Mouse (Mus musculus) intestine, postnatal 0 days (tissue): Measurements from ENCODE around the gene Mdh1. TPM values are rescaled to one million over a fixed set of nuclear protein-coding genes. Genes with fewer than 3 reads are reported as not detected.

Experiments
- ATAC-seq: fragments of 200-750 bp; cut with Nextera tagmentation; 2 replicates; pipeline ENCODE4 v1.8.0; 2017; ENCODE audit warnings: mild to moderate bottlenecking, moderate TSS enrichment, moderate library complexity
- H3K27ac ChIP-seq: fragments of 300-500 bp; sonication (generic); 2 replicates; pipeline ENCODE4 v1.5.1; 2014; ENCODE audit warnings: mild to moderate bottlenecking, low read depth, low read length, moderate library complexity
- H3K27me3 ChIP-seq: fragments of 300-500 bp; sonication (generic); replicated peaks from 2 replicates; pipeline ENCODE4 v1.6.1; 2014; ENCODE audit warnings: low read length, mixed read lengths; ENCODE audit not compliant: control insufficient read depth, insufficient read depth
- H3K36me3 ChIP-seq: fragments of 300-500 bp; sonication (generic); 2 replicates; pipeline ENCODE4 v1.6.1; 2014; ENCODE audit warnings: mild to moderate bottlenecking, moderate library complexity; ENCODE audit not compliant: control insufficient read depth, insufficient read depth
- H3K4me1 ChIP-seq: fragments of 300-500 bp; sonication (generic); replicated peaks from 2 replicates; pipeline ENCODE4 v1.6.1; 2014; ENCODE audit warnings: antibody characterized with exemption, low read length, mixed read lengths; ENCODE audit not compliant: control insufficient read depth, insufficient read depth
- H3K4me2 ChIP-seq: fragments of 300-500 bp; sonication (generic); replicated peaks from 2 replicates; pipeline ENCODE4 v1.6.1; 2014; ENCODE audit warnings: low read depth, mild to moderate bottlenecking, moderate library complexity
- H3K4me3 ChIP-seq: fragments of 300-500 bp; sonication (generic); 2 replicates; pipeline ENCODE4 v1.5.1; 2014; ENCODE audit warnings: low read depth, low read length
- H3K9ac ChIP-seq: fragments of 300-500 bp; sonication (generic); 2 replicates; pipeline ENCODE4 v1.6.1; 2014; ENCODE audit warnings: mild to moderate bottlenecking, low read depth, low read length
- H3K9me3 ChIP-seq: fragments of 300-500 bp; sonication (generic); 2 replicates; pipeline ENCODE4 v1.6.1; 2016; ENCODE audit warnings: mixed run types; ENCODE audit not compliant: control insufficient read depth
- CTCF ChIP-seq: sonication (generic); IDR thresholded peaks from 2 replicates; pipeline ENCODE4 v1.5.1; 2016; ENCODE audit warnings: low read depth, mild to moderate bottlenecking, control low read depth, antibody characterized with exemption, moderate library complexity
- WGBS: fragments of 180-500 bp; shearing (Covaris S2); extraction: QIAGEN DNeasy Blood & Tissue Kit; methylation state at CpG from one replicate; pipeline ENCODE4 v1.1.7; 2014; 5-methylcytosine and 5-hydroxymethylcytosine counted together
- polyA plus RNA-seq: library from polyadenylated mRNA; unstranded; fragments of >200 nt; fragmentation: Nextera tagmentation; extraction: Ambion mirVana; gene quantifications from 2 replicates; pipeline ENCODE4 v1.2.1, GENCODE M21; 2015

Gene Mdh1
- 779 and 782 TPM in 2 replicates for polyA plus RNA-seq

DNA sequence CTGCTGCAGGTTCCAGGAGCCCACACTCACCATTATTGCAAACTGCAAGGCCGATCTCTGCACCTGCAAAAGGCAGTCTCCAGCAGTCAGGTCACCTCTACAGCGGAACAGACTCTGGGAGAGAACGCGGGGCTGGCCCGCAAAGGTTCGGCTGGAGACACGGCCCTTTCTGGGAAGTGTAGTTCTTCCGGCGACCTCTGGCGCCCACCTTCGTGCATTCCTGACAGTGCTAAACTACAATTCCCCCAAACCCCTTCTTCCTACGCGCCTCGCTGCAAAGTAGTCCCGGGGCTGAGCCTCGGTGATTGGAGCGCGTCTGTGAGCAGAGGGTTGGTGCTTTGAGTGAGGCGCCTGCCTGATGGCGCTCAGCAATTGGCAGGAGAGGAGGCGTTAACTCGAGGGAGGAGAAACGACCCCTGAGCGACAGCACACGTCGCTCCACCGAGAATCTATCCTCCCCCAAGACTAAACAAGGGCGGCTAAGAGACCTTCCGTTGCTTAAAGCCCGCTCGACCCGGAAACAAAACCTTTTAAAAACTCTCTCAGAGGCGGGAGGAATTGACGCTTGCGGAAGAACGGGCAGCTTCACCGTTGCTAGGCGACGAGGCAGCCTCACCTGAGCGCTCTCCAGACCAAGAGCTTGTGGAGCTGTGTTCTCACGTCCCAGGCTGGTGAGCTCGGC is at the start of gene Mdh1, which contains the start of gene Wdpcp:
Mdh1 (minus strand) TSS at position 668 of the 682 bp plus-strand sequence.
Wdpcp (plus strand) TSS at position 536 of the 682 bp plus-strand sequence.
- ATAC-seq = peak; percentile 98
- under 1% methylated on average over 42 of the region's 42 CpGs for WGBS
- Histone ChIP-seq H3K36me3 (no peaks in the 10 kb centered on the region), H3K27ac (peak within 1 kb of the TSS; percentile 41), H3K27me3 (no peaks in the 10 kb centered on the region), H3K4me1 (no peaks in the 10 kb centered on the region; the same call in none of the 2 replicates), H3K4me3 (peak within 1 kb of the TSS; percentile 64), H3K9me3 (no peaks in the 10 kb centered on the region), H3K9ac (peak within 1 kb of the TSS; percentile 27), H3K4me2 (peak within 1 kb of the TSS; percentile 73)
- TF ChIP-seq CTCF = peak; percentile 52

- TF ChIP-seq CTCF = peak; percentile 39
- no peak for ATAC-seq
- no peaks in the 10 kb centered on the region for H3K27me3 ChIP-seq
- no peaks in the 10 kb centered on the region for H3K9me3 ChIP-seq
- no peak overlapping the region for H3K4me2 ChIP-seq
- no peaks in the 10 kb centered on the region for H3K36me3 ChIP-seq
- no peak overlapping the region for H3K27ac ChIP-seq
- H3K9ac ChIP-seq = no peak overlapping the region
- H3K4me3 ChIP-seq = no peak overlapping the region
- no peaks in the 10 kb centered on the region for H3K4me1 ChIP-seq
Observed at GRCm38 (mm10) chr11:21615915-21616314, 43.7 kb upstream of the Mdh1 start.

GRCm38 (mm10) chr11:21602497-21602896 is 30.3 kb upstream of the Mdh1 start:
- no peak for TF ChIP-seq CTCF
- WGBS = 71% methylated on average over 5 of the region's 5 CpGs

DNA sequence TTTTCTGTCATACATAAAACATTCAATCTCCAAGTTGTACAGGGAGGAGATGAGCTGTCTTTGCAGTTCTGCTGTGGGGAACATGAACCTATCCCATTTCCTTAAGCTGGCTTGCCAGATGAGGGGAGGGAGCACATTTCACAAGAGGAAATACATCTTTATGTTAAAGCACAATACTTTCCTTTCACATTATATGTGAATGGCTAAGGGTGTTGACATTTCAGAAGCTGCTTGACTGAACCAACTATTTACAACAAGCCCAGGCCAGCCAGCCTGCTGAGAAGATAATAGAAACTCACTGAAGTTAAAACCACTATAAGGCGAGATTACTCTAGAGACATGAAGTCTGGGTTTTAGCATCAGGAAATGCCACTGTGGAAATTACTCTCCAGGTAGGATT is 11.1 kb upstream of the Mdh1 start:
- 58% methylated on average over 1 of the region's 1 CpGs for WGBS
- no peak overlapping the region for H3K27ac ChIP-seq
- H3K9me3 ChIP-seq = no peaks in the 10 kb centered on the region
- no peaks in the 10 kb centered on the region for H3K27me3 ChIP-seq
- no peak overlapping the region for H3K4me3 ChIP-seq
- no peaks in the 10 kb centered on the region for H3K36me3 ChIP-seq
- H3K4me2 ChIP-seq = no peak overlapping the region
- no peak for ATAC-seq
- H3K9ac ChIP-seq = no peak overlapping the region
- no peak for TF ChIP-seq CTCF
- H3K4me1 ChIP-seq = no peaks in the 10 kb centered on the region

More at GRCm38 (mm10) chr11:21602497-21602896, 30.3 kb upstream of the Mdh1 start:
- Histone ChIP-seq H3K4me2 (no peak overlapping the region), H3K27ac (no peak overlapping the region), H3K36me3 (no peaks in the 10 kb centered on the region), H3K4me3 (no peak overlapping the region), H3K4me1 (no peaks in the 10 kb centered on the region), H3K9ac (no peak overlapping the region), H3K9me3 (no peaks in the 10 kb centered on the region; the same call in 1 of the 2 replicates), H3K27me3 (no peaks in the 10 kb centered on the region)
- no peak for ATAC-seq

GRCm38 (mm10) chr11:21581472-21581871 is 9.3 kb upstream of the Mdh1 start:
- H3K9ac ChIP-seq = no peak overlapping the region
- H3K27ac ChIP-seq = no peak overlapping the region
- TF ChIP-seq CTCF = no peak
- WGBS = 59% methylated on average over 7 of the region's 7 CpGs
- H3K27me3 ChIP-seq = no peaks in the 10 kb centered on the region
- no peaks in the 10 kb centered on the region for H3K4me1 ChIP-seq
- no peaks in the 10 kb centered on the region for H3K9me3 ChIP-seq
- ATAC-seq = no peak
- H3K4me3 ChIP-seq = no peak overlapping the region
- no peak overlapping the region for H3K4me2 ChIP-seq
- no peaks in the 10 kb centered on the region for H3K36me3 ChIP-seq

- no peak for TF ChIP-seq CTCF
- ATAC-seq = no peak
- WGBS = 5% methylated on average over 10 of the region's 10 CpGs
- Histone ChIP-seq H3K4me2 (peak overlapping the region; percentile 54), H3K4me1 (no peaks in the 10 kb centered on the region; the same call in none of the 2 replicates), H3K27me3 (no peaks in the 10 kb centered on the region), H3K9ac (peak overlapping the region; percentile 27), H3K4me3 (peak overlapping the region; percentile 64), H3K27ac (peak overlapping the region; percentile 41), H3K9me3 (no peaks in the 10 kb centered on the region), H3K36me3 (0 out of 2 replicates have a peak, but pooled peaks cover 4% of the 10 kb centered on the region)
Observed at GRCm38 (mm10) chr11:21570973-21571372, 1.2 kb downstream of the Mdh1 start.
